Mouse (Mus musculus) limb, embryonic 10.5 days (tissue): ENCODE results near the gene Tnfsf4. TPM values are rescaled to one million over a fixed set of nuclear protein-coding genes. Genes with fewer than 3 reads are reported as not detected.

Experiments
- polyA plus RNA-seq: library from polyadenylated mRNA; unstranded; fragments of >200 nt; fragmentation: Nextera tagmentation; extraction: Ambion mirVana; gene quantifications from 2 replicates; pipeline ENCODE4 v1.2.1, GENCODE M21; 2016

Gene Tnfsf4
- polyA plus RNA-seq, 1 experiment from 2014 or later, result 0.08 TPM

Other genes with a start within 250 kb of the Tnfsf4 start
- gene Tex50, start 236.1 kb upstream of the Tnfsf4 start, polyA plus RNA-seq, result 0.16 TPM in 1 of 2 replicates, not detected in the other
- 799 and 1,001 TPM in 2 replicates for gene Prdx6, start 144.2 kb upstream of the Tnfsf4 start, polyA plus RNA-seq
- gene Tnfsf18, start 99.2 kb downstream of the Tnfsf4 start, polyA plus RNA-seq, result not detected in 2 replicates